Mouse (Mus musculus): ENCODE measurements around the gene Atp9a.

DNA sequence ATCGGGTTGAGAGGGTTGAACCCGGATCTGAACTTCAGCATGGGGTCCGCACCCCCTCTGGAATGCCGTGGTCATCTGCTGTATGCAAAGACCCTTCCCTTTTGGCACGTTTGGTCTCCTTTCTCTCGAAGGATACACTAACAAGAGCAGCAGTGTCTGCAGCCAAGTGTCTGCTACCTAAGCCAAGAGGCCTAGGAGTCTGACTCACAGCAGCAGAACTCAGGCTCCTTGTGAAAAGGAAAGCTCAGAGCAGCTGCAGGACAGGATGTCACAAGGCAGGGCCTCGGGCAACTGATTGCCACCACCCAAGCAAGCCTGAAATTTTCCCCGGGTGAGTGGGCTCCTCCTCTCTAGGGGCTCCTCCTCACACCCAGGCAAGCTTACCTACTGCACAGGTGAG is 94.0 kb downstream of the Atp9a start:
- TF ChIP-seq CTCF (IDR thresholded peaks at IDR 0.05; ENCODE audit: extremely low read depth, insufficient read depth, low read length) (no peak), POLR2A (IDR thresholded peaks at IDR 0.05; ENCODE audit: extremely low read depth, insufficient read depth, low read length) (no peak)
